Mouse (Mus musculus) heart, embryonic 16.5 days (tissue): ENCODE results near the gene AC170998.1. TPM values are rescaled to one million over a fixed set of nuclear protein-coding genes. Genes with fewer than 3 reads are reported as not detected.

Source experiments
- ATAC-seq: fragments of 200-750 bp; cut with Nextera tagmentation; replicated peaks from 2 replicates; pipeline ENCODE4 v1.8.0; 2017; ENCODE audit warnings: moderate number of reproducible peaks; ENCODE audit not compliant: insufficient read depth, low FRiP score; ENCODE audit errors: extremely low read depth
- H3K27ac ChIP-seq: fragments of 300-500 bp; sonication (generic); 2 replicates; pipeline ENCODE4 v1.5.1; 2014; ENCODE audit warnings: mild to moderate bottlenecking, low read length, control low read depth, moderate library complexity
- H3K27me3 ChIP-seq: fragments of 300-500 bp; sonication (generic); 2 replicates; pipeline ENCODE4 v1.6.1; 2014; ENCODE audit warnings: low read length, mixed read lengths; ENCODE audit not compliant: control insufficient read depth, insufficient read depth
- H3K36me3 ChIP-seq: fragments of 300-500 bp; sonication (generic); 2 replicates; pipeline ENCODE4 v1.6.1; 2014; ENCODE audit not compliant: control insufficient read depth, insufficient read depth
- H3K4me1 ChIP-seq: fragments of 300-500 bp; sonication (generic); 2 replicates; pipeline ENCODE4 v1.6.1; 2014; ENCODE audit warnings: low read length, mixed read lengths; ENCODE audit not compliant: control insufficient read depth, insufficient read depth
- H3K4me2 ChIP-seq: fragments of 300-500 bp; sonication (generic); 2 replicates; pipeline ENCODE4 v1.6.1; 2014; ENCODE audit warnings: low read depth, mild to moderate bottlenecking, control low read depth, low read length
- H3K4me3 ChIP-seq: fragments of 300-500 bp; sonication (generic); 2 replicates; pipeline ENCODE4 v1.5.1; 2014; ENCODE audit warnings: mild to moderate bottlenecking, control low read depth, low read length
- H3K9ac ChIP-seq: fragments of 300-500 bp; sonication (generic); 2 replicates; pipeline ENCODE4 v1.6.1; 2014; ENCODE audit warnings: low read length, control low read depth
- H3K9me3 ChIP-seq: fragments of 300-500 bp; sonication (generic); replicated peaks from 2 replicates; pipeline ENCODE4 v1.6.1; 2016; ENCODE audit warnings: low read length; ENCODE audit not compliant: control insufficient read depth
- WGBS: fragments of 180-500 bp; shearing (Covaris S2); extraction: QIAGEN DNeasy Blood & Tissue Kit; methylation state at CpG from one replicate; pipeline ENCODE4 v1.1.7; 2014; 5-methylcytosine and 5-hydroxymethylcytosine counted together
- polyA plus RNA-seq: library from polyadenylated mRNA; unstranded; fragments of >200 nt; fragmentation: Nextera tagmentation; extraction: Ambion mirVana; gene quantifications from 2 replicates; pipeline ENCODE4 v1.2.1, GENCODE M21; 2015

AC170998.1 gene
- polyA plus RNA-seq, 1 experiment from 2014 or later: 2.0 TPM

DNA sequence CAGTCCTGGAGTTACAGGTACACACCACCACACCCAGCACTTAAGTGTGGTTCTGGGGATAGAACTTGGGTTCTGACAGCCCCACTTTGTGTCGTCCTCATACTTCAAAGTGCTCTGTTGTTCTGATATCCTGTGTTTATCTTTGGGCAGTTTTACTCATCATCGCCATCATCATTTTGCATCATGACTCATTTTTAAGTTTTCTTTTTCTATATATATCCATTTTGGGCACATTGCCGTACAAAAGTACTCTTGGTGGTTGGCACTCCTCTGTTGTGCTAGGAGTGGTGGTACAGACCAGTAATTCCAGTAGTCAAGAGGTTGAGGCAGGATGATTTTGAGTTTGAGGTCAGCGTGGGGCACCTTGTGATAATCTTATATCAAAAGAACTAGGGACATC lies 24.7 kb upstream of the AC170998.1 start:
- Histone ChIP-seq H3K27ac (no peak overlapping the region), H3K4me1 (peaks cover 46% of the 10 kb centered on the region), H3K36me3 (no peaks in the 10 kb centered on the region), H3K9me3 (no peaks in the 10 kb centered on the region), H3K4me2 (no peak overlapping the region), H3K9ac (no peak overlapping the region), H3K4me3 (no peak overlapping the region), H3K27me3 (no peaks in the 10 kb centered on the region)
- WGBS: 83% methylated on average over 4 of the region's 4 CpGs
- ATAC-seq: no peak

GRCm38 (mm10) chr17:28701737-28702136 lies 24.1 kb upstream of the AC170998.1 start:
- 0 out of 2 replicates have a peak overlapping the region, but pooled peaks have one; percentile 7 for H3K27ac ChIP-seq
- H3K9ac ChIP-seq: no peak overlapping the region
- H3K9me3 ChIP-seq: no peaks in the 10 kb centered on the region
- H3K4me1 ChIP-seq: peaks cover 43% of the 10 kb centered on the region
- no peaks in the 10 kb centered on the region for H3K36me3 ChIP-seq
- ATAC-seq: no peak
- H3K4me2 ChIP-seq: no peak overlapping the region
- 72% methylated on average over 3 of the region's 3 CpGs for WGBS
- H3K27me3 ChIP-seq: no peaks in the 10 kb centered on the region
- no peak overlapping the region for H3K4me3 ChIP-seq

GRCm38 (mm10) chr17:28702646-28703045 lies 23.2 kb upstream of the AC170998.1 start:
- no peak for ATAC-seq
- 30% methylated on average over 2 of the region's 2 CpGs for WGBS
- H3K27me3 ChIP-seq: no peaks in the 10 kb centered on the region
- no peak overlapping the region for H3K9ac ChIP-seq
- H3K4me1 ChIP-seq: peaks cover 38% of the 10 kb centered on the region
- no peaks in the 10 kb centered on the region for H3K9me3 ChIP-seq
- no peak overlapping the region for H3K4me3 ChIP-seq
- H3K4me2 ChIP-seq: no peak overlapping the region
- H3K36me3 ChIP-seq: no peaks in the 10 kb centered on the region
- peak overlapping the region; percentile 55 for H3K27ac ChIP-seq

DNA sequence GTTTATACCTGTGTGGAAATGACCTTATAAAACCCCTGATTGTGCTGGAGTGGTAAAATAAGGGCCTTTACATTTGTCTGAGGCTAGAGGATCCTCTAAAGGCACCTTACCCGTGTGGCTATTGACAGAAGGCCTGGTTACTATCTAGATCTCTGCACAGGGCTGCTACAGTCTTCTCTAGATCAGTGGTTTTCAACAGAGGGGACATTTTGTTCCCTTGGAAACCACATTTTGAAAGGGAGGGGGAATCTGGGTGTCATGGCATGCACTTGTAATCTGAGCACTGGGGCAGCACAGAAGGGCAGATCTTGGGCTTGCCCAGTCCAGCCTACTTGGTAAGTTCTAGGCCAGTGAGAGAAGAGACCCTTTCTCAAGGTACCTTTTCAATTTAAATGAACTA lies 19.2 kb upstream of the AC170998.1 start:
- Histone ChIP-seq H3K4me1 (peaks cover 34% of the 10 kb centered on the region), H3K9me3 (no peaks in the 10 kb centered on the region), H3K4me2 (no peak overlapping the region), H3K36me3 (no peaks in the 10 kb centered on the region), H3K4me3 (no peak overlapping the region), H3K27me3 (no peaks in the 10 kb centered on the region), H3K27ac (no peak overlapping the region), H3K9ac (no peak overlapping the region)
- no peak for ATAC-seq
- 29% methylated on average over 1 of the region's 1 CpGs for WGBS

DNA sequence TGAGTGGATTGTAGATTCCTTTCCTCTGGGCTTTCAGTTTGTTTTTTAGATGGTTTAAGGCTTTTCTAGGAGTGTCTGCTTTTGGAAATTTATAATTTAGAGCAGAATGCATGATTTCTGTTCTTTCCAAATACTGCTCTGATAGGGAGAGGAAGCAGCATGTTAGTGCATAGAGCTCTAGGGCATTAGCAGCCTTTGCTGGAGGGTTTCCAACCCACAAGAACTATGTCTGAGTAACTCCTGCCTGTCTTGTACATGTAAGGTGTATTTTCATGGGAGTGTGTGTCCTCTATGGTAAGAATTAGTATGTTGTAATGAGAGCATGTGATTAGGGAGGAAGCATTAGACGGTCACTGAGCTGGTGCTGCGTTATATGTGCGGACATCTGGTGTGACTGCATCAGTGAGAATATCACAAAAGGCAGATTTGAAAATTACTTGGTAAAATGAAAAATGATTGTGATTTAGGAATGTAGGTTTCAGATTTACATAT lies 18.7 kb upstream of the AC170998.1 start:
- 92% methylated on average over 3 of the region's 3 CpGs for WGBS
- no peak overlapping the region for H3K27ac ChIP-seq
- no peak overlapping the region for H3K4me2 ChIP-seq
- no peaks in the 10 kb centered on the region for H3K27me3 ChIP-seq
- no peaks in the 10 kb centered on the region for H3K36me3 ChIP-seq
- ATAC-seq: no peak
- H3K9ac ChIP-seq: no peak overlapping the region
- H3K9me3 ChIP-seq: no peaks in the 10 kb centered on the region
- H3K4me3 ChIP-seq: no peak overlapping the region
- peaks cover 36% of the 10 kb centered on the region for H3K4me1 ChIP-seq

DNA sequence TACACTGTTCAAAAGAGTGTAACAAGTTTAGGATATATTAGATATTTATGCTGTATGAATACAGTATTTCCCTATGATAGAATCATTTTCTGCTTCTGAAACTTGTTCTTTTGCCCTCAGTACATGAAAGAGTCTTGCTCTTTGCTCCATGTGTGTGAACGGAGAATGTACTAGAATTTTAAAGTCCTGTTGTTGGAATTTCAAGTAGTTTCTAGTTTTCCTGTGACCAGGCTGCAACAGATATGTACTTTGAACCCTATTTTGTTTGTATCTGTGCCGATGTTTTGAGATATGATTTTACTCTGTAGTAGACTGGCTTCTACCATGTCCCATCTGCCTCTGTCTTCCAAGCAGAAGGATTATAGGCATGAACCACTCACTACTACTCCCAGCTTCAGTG lies 18.1 kb upstream of the AC170998.1 start:
- H3K9me3 ChIP-seq: no peaks in the 10 kb centered on the region
- no peaks in the 10 kb centered on the region for H3K27me3 ChIP-seq
- no peak for ATAC-seq
- no peak overlapping the region for H3K9ac ChIP-seq
- H3K4me2 ChIP-seq: no peak overlapping the region
- H3K36me3 ChIP-seq: no peaks in the 10 kb centered on the region
- H3K4me1 ChIP-seq: peaks cover 36% of the 10 kb centered on the region
- 84% methylated on average over 2 of the region's 2 CpGs for WGBS
- H3K27ac ChIP-seq: no peak overlapping the region
- H3K4me3 ChIP-seq: no peak overlapping the region

DNA sequence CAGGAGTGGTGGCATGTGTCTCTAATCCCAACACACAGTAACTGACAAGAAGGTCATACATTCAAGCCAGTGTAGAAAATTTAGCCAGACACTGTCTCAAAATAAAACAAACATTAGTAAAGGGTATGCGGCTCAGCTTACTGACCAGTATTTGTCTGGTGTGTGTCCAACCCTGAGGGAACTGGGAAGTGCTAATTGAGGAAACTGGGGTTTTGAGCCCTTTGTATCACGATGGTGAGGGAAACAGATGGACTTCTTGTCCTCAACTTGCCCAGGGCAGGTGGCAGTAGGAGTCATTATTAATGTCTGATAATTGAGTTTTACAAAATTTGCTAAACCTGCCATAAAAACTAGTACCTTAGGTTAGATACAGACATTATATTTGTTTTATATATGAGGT lies 16.9 kb upstream of the AC170998.1 start:
- Histone ChIP-seq H3K4me2 (no peak overlapping the region), H3K4me1 (peaks cover 32% of the 10 kb centered on the region), H3K27ac (no peak overlapping the region), H3K9me3 (0 out of 2 replicates have a peak, but pooled peaks cover 3% of the 10 kb centered on the region), H3K4me3 (no peak overlapping the region), H3K27me3 (no peaks in the 10 kb centered on the region), H3K9ac (no peak overlapping the region), H3K36me3 (peaks cover 5% of the 10 kb centered on the region)
- 38% methylated on average over 2 of the region's 2 CpGs for WGBS
- ATAC-seq: no peak

GRCm38 (mm10) chr17:28709552-28710290 lies 16.2 kb upstream of the AC170998.1 start:
- no peaks in the 10 kb centered on the region for H3K27me3 ChIP-seq
- peaks cover 13% of the 10 kb centered on the region for H3K36me3 ChIP-seq
- no peak overlapping the region for H3K9ac ChIP-seq
- H3K9me3 ChIP-seq: 0 out of 2 replicates have a peak, but pooled peaks cover 3% of the 10 kb centered on the region
- WGBS: 79% methylated on average over 8 of the region's 8 CpGs
- ATAC-seq: no peak
- H3K4me2 ChIP-seq: no peak overlapping the region
- H3K27ac ChIP-seq: no peak overlapping the region; the same call in 1 of the 2 replicates
- H3K4me1 ChIP-seq: peaks cover 31% of the 10 kb centered on the region
- H3K4me3 ChIP-seq: no peak overlapping the region

- H3K4me3 ChIP-seq: no peak overlapping the region
- H3K4me2 ChIP-seq: no peak overlapping the region
- no peak overlapping the region for H3K27ac ChIP-seq
- no peak overlapping the region for H3K9ac ChIP-seq
- H3K36me3 ChIP-seq: peaks cover 15% of the 10 kb centered on the region
- 89% methylated on average over 8 of the region's 8 CpGs for WGBS
- no peak for ATAC-seq
- no peaks in the 10 kb centered on the region for H3K27me3 ChIP-seq
- peaks cover 30% of the 10 kb centered on the region for H3K4me1 ChIP-seq
- H3K9me3 ChIP-seq: 0 out of 2 replicates have a peak, but pooled peaks cover 3% of the 10 kb centered on the region
These were observed 15.6 kb upstream of the AC170998.1 start for GRCm38 (mm10) chr17:28710291-28710688.
